Mouse (Mus musculus) subcutaneous adipose tissue, adult 2 months (tissue): Measurements from ENCODE around the gene Zfyve28. TPM values are rescaled to one million over a fixed set of nuclear protein-coding genes. Genes with fewer than 3 reads are reported as not detected.

Experiments used
- polyA plus RNA-seq: library from polyadenylated mRNA; depleted of rRNA; stranded (reverse); fragments of >200 nt; gene quantifications from 2 replicates; pipeline ENCODE4 v1.2.3, GENCODE M21; 2012; ENCODE audit warnings: low replicate concordance; rRNA removed

The Zfyve28 gene
- polyA plus RNA-seq: 3.0 and 3.7 TPM in 2 replicates

GRCm38 (mm10) chr5:34288154-34288716 is at the start of gene Zfyve28, which contains the start of gene Cfap99:
Gene Zfyve28, minus strand, starts transcription at chr5:34288449.
Gene Cfap99, plus strand, starts transcription at chr5:34288600.

DNA sequence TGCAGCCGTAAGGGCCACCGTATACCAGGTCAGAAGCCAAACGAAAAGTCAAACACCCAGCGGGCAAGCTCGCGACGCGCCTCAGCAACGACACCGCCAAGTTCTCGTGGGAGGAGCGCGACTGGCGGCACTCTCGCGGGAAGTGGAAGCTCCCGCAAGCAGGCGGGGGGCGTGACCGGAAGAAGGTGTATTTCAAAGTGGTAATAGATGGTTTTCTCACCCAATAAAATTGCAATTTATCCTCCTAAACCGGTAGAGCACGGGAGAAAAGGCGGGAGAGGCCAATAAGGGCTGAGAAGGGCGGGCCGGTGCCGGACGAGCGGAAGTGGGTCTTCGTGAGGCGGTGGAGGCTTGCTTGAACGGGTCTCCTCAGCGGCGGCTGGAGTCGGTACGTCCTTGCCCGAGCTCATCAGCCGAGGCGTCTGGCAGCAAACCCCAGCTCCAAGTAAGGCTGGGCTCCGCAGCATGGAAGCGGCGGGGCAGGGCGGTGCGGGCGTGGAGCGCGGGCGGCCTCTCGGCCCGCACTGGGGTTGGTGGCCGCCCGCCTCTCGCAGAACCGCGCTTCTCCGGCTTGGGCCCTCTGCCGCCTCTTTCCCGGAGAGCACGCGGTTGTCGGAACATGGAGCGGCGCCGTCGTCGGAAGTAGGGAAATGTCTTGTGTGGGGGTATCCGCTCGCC is 48.0 kb upstream of the Zfyve28 start, which contains the start of gene Rnf4:
TSS of gene Rnf4 (plus strand) at position 193 of the 678 bp plus-strand sequence.

GRCm38 (mm10) chr5:34187601-34188316 is 100.5 kb downstream of the Zfyve28 start, which contains the start of gene Mxd4:
Gene Mxd4, minus strand, starts transcription at chr5:34187720.

GRCm38 (mm10) chr5:34168950-34169891 is 119.0 kb downstream of the Zfyve28 start, which contains the start of the genes Poln and Haus3:
Gene Poln, minus strand, starts transcription at chr5:34169448.
Gene Haus3, minus strand, starts transcription at chr5:34169527.

Other genes starting within 250 kb of the Zfyve28 start
- 10.1 and 34.1 TPM in 2 replicates for gene Poln, start 119.0 kb downstream of the Zfyve28 start, polyA plus RNA-seq
- 1.5 and 2.6 TPM in 2 replicates for gene Haus3, start 118.9 kb downstream of the Zfyve28 start, polyA plus RNA-seq
- gene Mxd4, start 100.7 kb downstream of the Zfyve28 start, polyA plus RNA-seq: 245 and 303 TPM in 2 replicates
- 0.14 TPM in 1 of 2 replicates, not detected in the other for gene Cfap99, start 151 bp upstream of the Zfyve28 start, polyA plus RNA-seq
- 113 and 114 TPM in 2 replicates for gene Rnf4, start 47.8 kb upstream of the Zfyve28 start, polyA plus RNA-seq
- gene Fam193a, start 81.5 kb upstream of the Zfyve28 start, polyA plus RNA-seq: 19.3 and 67.5 TPM in 2 replicates
- 21.1 and 32.2 TPM in 2 replicates for gene Tnip2, start 225.5 kb upstream of the Zfyve28 start, polyA plus RNA-seq
- 9.8 and 16.9 TPM in 2 replicates for gene Sh3bp2, start 237.4 kb upstream of the Zfyve28 start, polyA plus RNA-seq